Mouse (Mus musculus) ES-Bruce4 (cell line): ENCODE measurements around the gene Bcl11a. TPM values are rescaled to one million over a fixed set of nuclear protein-coding genes. Genes with fewer than 3 reads are reported as not detected.

ENCODE experiments used
- H3K27ac ChIP-seq: 2 replicates; pipeline ENCODE4 v1.5.1; 2012; ENCODE audit warnings: low read length, inconsistent platforms; ENCODE audit not compliant: insufficient read depth
- H3K27me3 ChIP-seq: 2 replicates; pipeline ENCODE4 v1.6.1; 2012; ENCODE audit warnings: mild to moderate bottlenecking, low read length, inconsistent platforms; ENCODE audit not compliant: control insufficient read depth, poor library complexity, insufficient read depth, severe bottlenecking
- H3K36me3 ChIP-seq: 2 replicates; pipeline ENCODE4 v1.6.1; 2012; ENCODE audit warnings: inconsistent platforms, mild to moderate bottlenecking, low read length, moderate library complexity; ENCODE audit not compliant: control insufficient read depth, poor library complexity, insufficient read depth, severe bottlenecking
- H3K4me1 ChIP-seq: one replicate; pipeline ENCODE4 v1.8.1; 2011; ENCODE audit warnings: low read length; ENCODE audit not compliant: control insufficient read depth, insufficient read depth
- H3K4me3 ChIP-seq: 2 replicates; pipeline ENCODE4 v1.5.1; 2011; ENCODE audit warnings: low read depth, mild to moderate bottlenecking, low read length
- H3K9ac ChIP-seq: 2 replicates; pipeline ENCODE4 v1.6.1; 2012; ENCODE audit warnings: low read depth, mild to moderate bottlenecking, inconsistent platforms; ENCODE audit not compliant: poor library complexity, severe bottlenecking
- H3K9me3 ChIP-seq: replicated peaks from 2 replicates; pipeline ENCODE4 v1.6.1; 2012; ENCODE audit warnings: mild to moderate bottlenecking, low read length, inconsistent platforms; ENCODE audit not compliant: control insufficient read depth, poor library complexity, insufficient read depth, severe bottlenecking
- CTCF ChIP-seq: IDR thresholded peaks from one replicate; pipeline ENCODE4 v1.8.1; 2011; ENCODE audit warnings: low read depth, low read length
- EP300 ChIP-seq: IDR thresholded peaks from 2 replicates; pipeline ENCODE4 v1.6.1; 2011; ENCODE audit warnings: low read depth, low read length; ENCODE audit not compliant: insufficient read depth
- POLR2A ChIP-seq: IDR thresholded peaks from one replicate; pipeline ENCODE4 v1.8.1; 2011; ENCODE audit warnings: low read length; ENCODE audit not compliant: insufficient read depth
- polyA plus RNA-seq: library from polyadenylated mRNA; stranded (reverse); fragments of >200 nt; gene quantifications from 2 replicates; pipeline ENCODE4 v1.2.4, GENCODE M21; 2011; ENCODE audit warnings: low read depth; ENCODE audit not compliant: missing spikeins, insufficient read depth, insufficient read length

Bcl11a gene
- polyA plus RNA-seq, 1 experiment: 0.36 TPM

GRCm38 (mm10) chr11:24183501-24183900 is 105.6 kb downstream of the Bcl11a start:
- Histone ChIP-seq H3K4me3 (no peak overlapping the region), H3K27me3 (no peaks in the 10 kb centered on the region; the same call in 1 of the 2 replicates), H3K4me1 (no peaks in the 10 kb centered on the region), H3K27ac (no peak overlapping the region), H3K9ac (no peak overlapping the region), H3K9me3 (no peaks in the 10 kb centered on the region), H3K36me3 (no peaks in the 10 kb centered on the region)
- TF ChIP-seq CTCF: no peak
- no peak for TF ChIP-seq POLR2A
- no peak for TF ChIP-seq EP300

- Histone ChIP-seq H3K9ac (no peak overlapping the region), H3K36me3 (no peaks in the 10 kb centered on the region), H3K4me1 (no peaks in the 10 kb centered on the region), H3K27me3 (no peaks in the 10 kb centered on the region; the same call in 1 of the 2 replicates), H3K9me3 (no peaks in the 10 kb centered on the region), H3K4me3 (no peak overlapping the region), H3K27ac (no peak overlapping the region)
- TF ChIP-seq EP300 (no peak), POLR2A (no peak), CTCF (no peak)
These were observed 107.1 kb downstream of the Bcl11a start for GRCm38 (mm10) chr11:24184932-24185331.

GRCm38 (mm10) chr11:24190411-24190810 is 112.6 kb downstream of the Bcl11a start:
- H3K36me3 ChIP-seq: no peaks in the 10 kb centered on the region
- H3K27ac ChIP-seq: no peak overlapping the region
- no peak for TF ChIP-seq EP300
- no peak for TF ChIP-seq CTCF
- TF ChIP-seq POLR2A: no peak
- H3K9me3 ChIP-seq: no peaks in the 10 kb centered on the region
- H3K27me3 ChIP-seq: no peaks in the 10 kb centered on the region; the same call in 1 of the 2 replicates
- H3K4me3 ChIP-seq: no peak overlapping the region
- H3K9ac ChIP-seq: no peak overlapping the region
- no peaks in the 10 kb centered on the region for H3K4me1 ChIP-seq

- H3K9me3 ChIP-seq: no peaks in the 10 kb centered on the region
These were observed 118.8 kb downstream of the Bcl11a start for GRCm38 (mm10) chr11:24196460-24197190.

GRCm38 (mm10) chr11:24197424-24197823 is 119.6 kb downstream of the Bcl11a start:
- no peaks in the 10 kb centered on the region for H3K27me3 ChIP-seq
- no peaks in the 10 kb centered on the region for H3K36me3 ChIP-seq
- no peak for TF ChIP-seq POLR2A
- no peak for TF ChIP-seq CTCF
- TF ChIP-seq EP300: no peak
- no peak overlapping the region for H3K4me3 ChIP-seq
- H3K4me1 ChIP-seq: no peaks in the 10 kb centered on the region
- no peak overlapping the region for H3K9ac ChIP-seq
- no peak overlapping the region for H3K27ac ChIP-seq
- no peaks in the 10 kb centered on the region for H3K9me3 ChIP-seq

More at GRCm38 (mm10) chr11:24196460-24197190, 118.8 kb downstream of the Bcl11a start:
- Histone ChIP-seq H3K9ac (no peak overlapping the region), H3K27ac (no peak overlapping the region), H3K4me1 (no peaks in the 10 kb centered on the region), H3K27me3 (no peaks in the 10 kb centered on the region), H3K36me3 (no peaks in the 10 kb centered on the region), H3K4me3 (no peak overlapping the region)
- TF ChIP-seq EP300 (no peak), CTCF (no peak), POLR2A (no peak)

DNA sequence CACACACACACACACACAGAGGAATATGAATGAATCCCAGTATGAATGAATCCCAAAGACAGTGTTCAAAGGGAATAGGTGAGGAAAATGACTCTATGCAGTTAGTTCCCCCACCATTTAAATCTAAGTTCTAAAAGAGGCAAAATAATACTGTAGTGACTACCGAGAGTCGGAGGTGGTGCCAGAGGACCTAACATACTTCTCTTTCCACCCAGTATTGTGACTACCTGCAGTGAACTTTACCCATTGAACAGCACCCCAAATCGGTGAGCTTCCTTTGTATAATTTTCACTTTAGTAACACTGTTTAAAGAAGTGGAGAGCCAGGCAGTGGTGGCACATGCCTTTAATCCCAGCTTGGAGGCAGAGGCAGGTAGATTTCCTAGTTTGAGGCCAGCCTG is 121.7 kb downstream of the Bcl11a start:
- Histone ChIP-seq H3K4me3 (no peak overlapping the region), H3K9me3 (no peaks in the 10 kb centered on the region), H3K9ac (no peak overlapping the region), H3K27me3 (no peaks in the 10 kb centered on the region), H3K27ac (no peak overlapping the region), H3K4me1 (peaks cover 2% of the 10 kb centered on the region), H3K36me3 (no peaks in the 10 kb centered on the region)
- TF ChIP-seq CTCF: no peak
- no peak for TF ChIP-seq POLR2A
- TF ChIP-seq EP300: no peak
